Mouse (Mus musculus) skeletal muscle tissue, adult 2 months (tissue): ENCODE data around the gene Pcnx2.

ENCODE experiments used
- DNase-seq: peaks from one replicate; pipeline ENCODE4 v3.0.0-alpha.2; 2012; ENCODE audit warnings: low read depth, low spot score

Pcnx2 gene

DNA sequence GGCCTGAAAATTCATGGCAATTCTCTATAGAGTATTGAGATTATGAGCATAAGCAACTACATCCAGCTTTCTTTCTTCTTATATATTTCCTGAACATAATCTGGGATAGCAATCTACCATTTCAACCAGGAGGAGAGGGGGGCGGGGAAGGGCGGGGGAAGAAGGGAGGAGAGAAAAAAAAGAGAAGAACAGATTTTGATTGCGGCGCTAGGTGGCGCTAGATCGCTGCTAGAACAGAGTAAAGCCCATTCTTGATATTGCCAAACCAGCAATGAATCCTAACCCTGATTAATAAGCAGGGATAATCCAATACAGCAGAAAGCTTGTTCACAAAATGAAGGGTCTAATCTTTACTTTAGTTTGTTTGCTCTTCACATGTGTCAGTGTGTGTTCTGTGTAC lies 782 bp upstream of the Pcnx2 start:
- no peak for DNase-seq

DNA sequence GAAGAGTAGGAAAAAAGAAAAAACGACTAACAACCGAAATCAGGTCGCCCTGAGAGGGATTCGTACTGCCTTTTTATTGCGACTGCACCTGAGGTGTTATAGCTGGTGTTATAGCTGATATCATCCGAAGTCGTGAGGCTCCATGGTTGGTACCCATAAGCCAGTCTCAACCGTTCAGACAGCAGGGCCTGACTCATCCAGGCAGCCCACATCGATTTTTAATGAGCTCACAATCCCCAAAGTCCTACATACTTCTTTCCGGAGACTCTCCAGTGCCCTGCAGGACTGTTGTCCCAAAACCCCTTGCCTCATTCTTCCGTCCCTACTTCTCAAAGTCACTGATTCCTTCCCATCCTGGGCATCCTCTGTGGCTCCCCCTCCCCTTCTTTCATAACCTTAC lies 729 bp downstream of the Pcnx2 start:
- DNase-seq: no peak

DNA sequence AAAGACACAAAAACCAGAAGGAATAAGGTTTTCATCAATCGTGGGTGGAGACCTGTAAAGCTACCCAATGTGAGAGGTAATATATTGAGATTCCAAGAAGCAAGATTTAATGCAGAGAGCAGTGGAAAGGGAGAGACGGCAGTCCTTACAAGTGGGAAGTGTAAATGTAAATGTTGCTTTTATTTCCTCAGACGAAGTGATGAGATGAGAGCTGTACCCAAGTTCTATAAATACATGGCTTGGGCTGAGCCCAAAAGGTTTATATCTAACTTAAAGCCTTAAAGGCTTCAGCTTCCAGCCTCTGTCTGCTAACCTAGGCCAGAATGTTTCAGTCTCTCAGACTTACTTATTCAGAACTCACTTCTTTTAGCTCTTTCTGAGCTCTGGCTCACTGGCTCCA lies 8.2 kb downstream of the Pcnx2 start:
- DNase-seq: no peak

DNA sequence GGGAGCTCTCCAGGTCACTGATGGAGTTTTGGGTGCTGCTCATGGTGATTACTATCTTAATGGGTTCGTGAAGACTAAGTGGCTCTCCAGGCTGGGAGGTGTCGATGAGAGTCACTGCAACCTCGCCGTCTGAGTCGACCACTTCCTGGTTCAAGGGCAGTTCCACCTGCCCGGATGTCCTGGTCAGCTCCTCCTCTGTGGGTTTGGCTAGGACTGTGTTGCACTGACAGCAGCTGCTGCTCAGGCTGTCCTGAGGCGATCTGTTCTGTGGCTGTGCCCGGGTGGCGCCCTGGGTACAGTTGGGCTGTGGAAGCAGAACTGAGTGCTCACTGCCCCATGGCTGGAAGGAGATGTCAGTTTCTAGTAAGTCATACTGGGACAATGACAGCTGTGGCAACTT lies 10.6 kb downstream of the Pcnx2 start:
- no peak for DNase-seq

DNA sequence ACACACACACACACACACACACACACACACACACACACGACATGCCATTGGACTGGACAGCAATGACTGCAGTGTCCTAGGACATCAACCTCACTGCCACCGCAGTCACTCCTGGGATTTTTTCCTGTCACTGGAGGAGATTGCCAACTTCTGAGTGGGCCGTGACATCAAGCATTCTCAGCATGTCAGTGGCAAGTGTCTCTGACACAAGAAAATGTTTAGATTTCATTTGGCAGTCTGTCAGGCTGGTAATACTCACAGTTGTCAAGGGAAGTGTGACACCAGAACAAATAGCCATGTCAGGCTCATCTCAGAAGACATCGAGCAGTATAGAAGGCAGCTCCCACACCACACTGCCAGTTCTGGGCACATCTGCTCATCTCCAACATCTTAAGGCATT lies 17.7 kb downstream of the Pcnx2 start:
- no peak for DNase-seq

DNA sequence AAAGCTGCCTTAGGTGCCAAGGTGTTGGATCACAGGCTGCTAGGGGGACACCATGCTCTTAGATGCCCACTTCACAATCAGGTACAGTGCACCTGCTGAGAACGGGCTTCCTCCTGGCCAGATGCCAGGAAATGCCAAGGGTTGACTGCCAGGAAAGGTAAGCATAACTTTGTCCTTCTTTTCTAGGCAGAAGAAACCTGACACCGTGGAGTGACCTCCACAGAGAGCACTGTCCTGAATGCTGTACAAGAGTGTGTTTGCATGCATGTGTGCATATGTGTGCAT lies 24.9 kb downstream of the Pcnx2 start:
- no peak for DNase-seq

DNA sequence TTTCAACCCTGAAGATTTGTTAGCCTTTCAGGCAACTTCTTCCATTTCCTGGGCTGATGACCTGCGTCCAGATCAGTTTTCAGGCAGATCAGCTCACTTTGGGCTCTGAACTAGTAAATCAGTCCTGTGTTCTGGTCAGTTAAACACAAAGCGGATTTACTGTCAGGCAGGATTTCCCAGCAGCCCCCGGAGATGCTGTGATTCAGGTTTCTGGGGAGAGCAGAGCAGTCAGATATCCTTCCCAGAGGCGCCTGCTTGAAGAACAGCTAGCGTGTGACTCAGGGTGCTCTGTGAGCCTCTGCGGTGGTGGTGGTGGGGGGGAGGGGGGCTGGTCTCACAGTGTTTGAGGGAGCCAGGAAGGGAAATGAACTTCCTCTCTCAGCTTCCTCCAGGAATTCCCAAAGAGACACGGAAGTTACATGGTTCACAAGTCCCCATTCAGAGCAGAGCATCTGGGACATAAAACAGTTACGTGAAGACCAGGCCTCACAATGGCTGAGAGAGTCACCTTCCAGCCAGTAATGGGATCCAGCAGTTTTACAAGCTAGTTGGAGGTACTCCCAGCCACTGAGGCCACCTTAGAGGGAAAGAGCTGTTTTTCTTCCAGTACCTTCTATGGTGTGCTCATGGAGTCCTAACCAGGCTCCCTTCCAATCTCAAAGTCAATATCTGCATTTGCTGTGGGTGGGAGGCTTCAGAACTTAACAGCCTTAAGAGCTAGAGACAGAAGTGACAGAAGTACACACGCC lies 25.4 kb downstream of the Pcnx2 start:
- DNase-seq: no peak

DNA sequence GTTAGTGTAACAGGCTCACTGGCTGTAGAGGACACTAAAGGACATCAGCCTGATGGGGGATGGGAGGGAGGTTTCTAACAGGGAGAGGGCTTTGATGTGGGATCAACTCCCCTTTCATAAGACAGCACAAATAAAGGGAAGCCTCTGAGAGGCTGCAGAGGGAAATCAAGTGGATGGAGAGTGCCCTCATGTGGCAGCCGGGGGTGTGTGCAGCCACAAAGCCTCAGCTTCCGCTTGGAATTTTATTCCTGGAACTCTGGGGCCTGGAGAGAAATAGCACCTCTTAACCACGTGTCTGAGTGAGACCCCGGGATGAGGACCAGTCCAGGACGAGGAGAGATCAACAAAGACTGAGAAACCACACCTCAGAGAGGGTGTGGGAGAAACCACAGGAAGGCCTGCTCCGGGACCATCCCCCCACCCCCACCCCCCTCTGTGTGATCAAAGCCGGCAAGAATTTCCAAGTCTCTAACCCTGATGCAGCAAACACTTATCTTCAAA lies 27.2 kb downstream of the Pcnx2 start:
- DNase-seq: peak; percentile 28

DNA sequence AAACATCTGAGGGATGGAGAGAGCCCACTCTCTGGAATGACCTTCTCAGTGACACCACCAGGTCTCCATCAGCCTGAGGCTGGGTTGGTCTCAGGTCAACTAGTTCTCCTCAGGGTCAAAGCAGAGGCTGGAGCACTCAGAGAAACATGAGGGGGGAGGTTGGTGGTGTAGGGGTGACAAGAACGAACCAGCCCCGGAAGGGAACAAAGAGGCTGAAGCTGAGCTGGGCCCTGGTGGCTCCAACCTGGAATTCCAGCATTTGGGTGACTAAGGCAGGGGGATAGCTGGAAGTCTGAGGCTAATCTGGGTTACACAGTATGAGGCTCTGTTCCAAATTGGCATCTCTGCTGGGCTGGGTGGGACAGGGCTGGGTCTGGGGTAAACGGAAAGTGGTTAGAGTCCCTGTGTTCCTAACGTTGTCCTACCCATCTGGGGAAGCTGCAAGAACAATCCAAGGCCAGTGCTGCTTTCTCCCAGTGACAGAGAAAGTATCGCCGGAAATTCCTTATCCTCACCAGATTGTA lies 27.9 kb downstream of the Pcnx2 start:
- DNase-seq: no peak

DNA sequence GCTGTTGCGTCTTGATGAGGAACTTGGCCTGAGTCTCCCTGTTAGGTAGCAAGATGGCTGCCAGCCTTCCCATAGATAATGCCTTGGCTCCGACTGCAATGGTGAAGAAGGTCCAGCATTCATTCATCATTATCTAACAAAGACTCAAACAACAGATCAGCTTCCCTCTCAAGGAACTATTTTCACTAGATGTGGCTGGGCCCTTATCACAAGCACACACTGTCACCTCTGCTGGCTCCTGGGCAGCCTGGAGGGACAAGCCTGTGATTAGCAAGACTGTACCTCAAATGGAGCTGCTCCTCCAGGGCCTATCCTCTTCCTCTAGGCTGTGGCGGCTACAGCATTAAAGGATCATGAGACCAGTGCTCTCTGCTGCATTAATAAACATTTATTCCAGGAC lies 28.4 kb downstream of the Pcnx2 start:
- DNase-seq: no peak

DNA sequence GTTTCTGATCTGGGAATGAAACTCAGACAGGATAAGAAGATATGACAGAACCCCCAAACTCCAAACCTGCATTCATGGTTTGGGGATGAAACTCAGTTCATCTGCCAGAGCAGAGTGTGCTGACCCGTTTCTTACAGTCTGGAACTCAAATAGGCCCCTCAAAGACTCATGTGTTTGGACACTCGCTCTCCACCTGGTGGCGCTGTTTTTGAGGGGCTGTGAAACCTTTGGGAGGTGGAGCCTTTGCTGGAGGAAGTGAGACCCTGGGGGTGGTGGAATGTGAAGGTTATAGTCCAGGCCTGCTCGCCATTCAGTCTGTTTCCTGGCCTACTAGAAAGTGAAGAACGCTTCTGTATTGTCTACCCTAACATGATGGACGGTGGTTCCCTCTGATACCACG lies 29.6 kb downstream of the Pcnx2 start:
- DNase-seq: no peak

DNA sequence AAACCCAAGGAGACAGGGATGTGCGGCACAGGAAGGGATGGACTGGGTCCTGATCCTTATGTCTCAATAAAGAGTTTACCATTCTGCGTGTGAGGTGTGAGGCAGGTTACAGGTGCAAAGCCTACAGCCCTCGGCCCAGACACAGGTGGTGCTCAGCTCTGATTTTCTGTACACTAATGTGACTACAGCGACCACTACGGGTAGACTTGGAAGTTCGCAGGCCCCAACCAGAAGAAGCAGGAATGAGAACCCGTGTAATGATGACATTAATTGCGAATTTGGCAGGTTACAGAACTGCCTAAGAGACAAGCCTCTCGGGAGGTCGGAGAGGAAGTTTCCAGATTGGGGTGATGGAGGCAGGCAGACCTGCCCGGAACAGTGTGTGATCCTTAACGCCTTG lies 32.0 kb downstream of the Pcnx2 start:
- DNase-seq: no peak

DNA sequence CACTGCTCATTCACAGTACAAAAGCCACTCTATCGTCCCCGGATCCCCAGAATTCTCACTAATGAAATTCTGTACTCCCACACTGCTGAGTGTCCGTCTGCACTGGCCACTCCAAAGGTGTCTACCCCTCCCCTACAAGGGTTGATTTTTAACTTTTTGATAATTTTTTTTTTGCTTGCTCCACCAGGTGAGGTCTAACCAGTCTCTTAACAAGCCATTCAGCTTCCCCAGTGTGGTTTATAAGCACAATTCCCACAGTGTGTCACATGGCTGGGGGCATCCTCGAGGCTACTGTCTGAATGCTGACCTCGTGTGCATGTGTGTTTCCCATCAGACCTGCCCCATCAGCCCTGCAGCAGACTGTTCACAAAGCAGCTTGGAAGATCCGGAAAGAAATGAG lies 40.9 kb downstream of the Pcnx2 start:
- no peak for DNase-seq

DNA sequence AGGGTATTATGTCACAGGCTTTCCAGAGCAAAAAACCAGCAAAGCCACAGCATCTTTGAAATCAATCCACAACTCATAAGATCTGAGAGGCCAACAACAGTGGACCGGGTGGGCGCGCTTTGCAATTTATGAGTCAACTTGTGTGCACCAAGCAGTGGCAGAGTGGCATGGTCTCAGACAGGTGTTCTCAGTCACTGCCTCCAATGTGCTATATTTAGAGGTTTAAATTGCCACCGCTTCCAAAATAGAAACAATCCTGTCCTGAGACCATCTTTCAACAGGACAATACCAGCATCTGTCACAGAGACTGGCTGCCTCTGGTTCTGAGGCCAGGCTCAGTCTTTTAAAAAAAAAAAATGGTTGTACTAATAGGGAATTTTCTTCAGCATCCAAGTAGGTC lies 42.0 kb downstream of the Pcnx2 start:
- DNase-seq: no peak

DNA sequence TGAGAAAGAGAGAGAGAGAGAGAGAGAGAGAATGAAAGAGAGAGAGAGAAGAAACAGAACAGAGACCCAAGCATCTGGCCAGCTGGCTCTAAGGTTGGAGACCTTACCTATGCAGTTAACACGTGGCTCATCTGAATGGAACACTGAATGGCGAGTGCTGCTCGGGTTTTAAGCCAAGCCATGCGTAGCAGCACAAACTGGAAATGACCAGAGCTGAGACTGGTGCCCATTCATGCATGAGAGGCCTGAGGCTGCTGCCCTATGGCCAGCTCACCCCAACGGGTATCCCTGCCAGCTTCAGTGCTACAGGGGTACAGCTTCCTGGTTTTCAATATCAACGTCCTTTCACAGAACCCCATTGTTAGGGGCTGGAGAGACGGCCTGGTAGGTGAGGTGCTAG lies 43.7 kb downstream of the Pcnx2 start:
- DNase-seq: no peak

DNA sequence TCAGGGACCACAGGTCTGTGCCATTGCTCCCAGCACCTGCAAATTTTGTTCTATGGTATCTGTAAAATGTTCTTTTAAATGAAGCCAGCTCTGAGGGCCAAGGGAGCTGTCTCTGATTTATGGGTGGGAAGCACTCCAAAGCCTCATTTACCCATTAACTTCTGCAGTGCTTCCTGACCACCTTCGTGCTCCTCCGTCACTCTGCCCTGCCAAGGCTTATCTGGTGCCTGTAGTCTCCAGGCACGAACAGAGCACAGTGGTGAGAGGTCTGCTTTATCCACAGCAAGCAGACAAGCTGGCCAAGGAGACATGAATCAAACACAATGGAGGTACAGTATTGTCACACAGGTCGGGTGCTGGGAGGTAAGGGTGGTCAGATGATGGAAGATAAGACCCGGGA lies 44.8 kb downstream of the Pcnx2 start:
- DNase-seq: no peak

DNA sequence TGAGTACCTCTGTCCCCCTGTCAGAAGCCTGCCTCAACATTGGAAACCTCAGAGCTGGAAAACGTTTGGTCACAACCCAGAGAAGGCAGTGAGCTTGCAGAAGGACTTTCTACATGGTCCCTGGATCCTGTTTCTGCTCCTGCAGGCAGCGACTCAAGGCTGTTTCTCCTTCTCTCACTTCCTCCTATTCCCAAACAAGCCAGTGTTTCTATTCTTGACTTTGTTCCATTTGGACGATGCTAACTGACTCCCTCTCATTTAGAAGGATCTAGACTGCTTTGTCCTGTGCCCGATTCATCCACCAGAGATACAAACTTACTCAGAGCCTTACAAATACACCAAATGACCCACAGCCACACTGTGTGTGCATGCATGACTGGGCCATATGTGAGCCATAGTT lies 48.9 kb downstream of the Pcnx2 start:
- no peak for DNase-seq

DNA sequence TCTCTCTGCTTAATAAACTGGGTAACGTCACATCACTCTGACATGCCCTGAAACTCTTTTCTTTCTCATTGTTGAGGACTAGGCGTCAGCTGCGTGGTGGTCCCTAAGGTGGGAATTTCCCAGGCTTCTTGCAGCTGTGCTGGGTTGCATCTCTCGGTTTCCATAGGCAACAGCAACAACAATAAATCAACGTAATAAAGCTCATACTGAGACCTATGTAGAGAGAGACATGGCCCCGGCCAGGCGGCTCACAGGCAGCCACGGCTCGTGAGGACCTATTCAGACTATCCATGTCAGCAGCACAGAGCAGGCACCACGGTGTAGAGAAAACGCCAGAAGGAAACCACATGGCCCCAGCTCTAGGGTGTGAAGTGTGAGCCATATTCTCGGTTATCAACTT lies 50.3 kb downstream of the Pcnx2 start:
- no peak for DNase-seq

DNA sequence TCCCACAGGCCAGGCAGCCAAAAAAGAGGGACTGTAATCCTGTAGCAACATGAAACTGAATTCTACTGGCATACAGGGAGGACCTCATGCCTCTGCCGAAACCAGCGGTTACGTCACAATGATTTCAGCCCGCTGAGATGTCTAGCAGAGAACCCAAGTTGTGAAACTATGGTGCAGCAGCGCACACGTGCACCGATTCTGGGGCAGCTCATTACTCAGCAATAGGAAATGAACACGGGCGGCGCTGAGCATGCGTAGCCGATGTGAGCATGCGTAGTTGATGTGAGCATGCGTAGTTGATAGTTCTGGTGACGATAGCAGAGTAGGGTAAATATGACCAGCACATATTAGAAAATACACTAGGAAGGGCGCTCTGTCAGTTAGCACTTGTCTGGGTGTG lies 52.8 kb downstream of the Pcnx2 start:
- peak; percentile 3 for DNase-seq

DNA sequence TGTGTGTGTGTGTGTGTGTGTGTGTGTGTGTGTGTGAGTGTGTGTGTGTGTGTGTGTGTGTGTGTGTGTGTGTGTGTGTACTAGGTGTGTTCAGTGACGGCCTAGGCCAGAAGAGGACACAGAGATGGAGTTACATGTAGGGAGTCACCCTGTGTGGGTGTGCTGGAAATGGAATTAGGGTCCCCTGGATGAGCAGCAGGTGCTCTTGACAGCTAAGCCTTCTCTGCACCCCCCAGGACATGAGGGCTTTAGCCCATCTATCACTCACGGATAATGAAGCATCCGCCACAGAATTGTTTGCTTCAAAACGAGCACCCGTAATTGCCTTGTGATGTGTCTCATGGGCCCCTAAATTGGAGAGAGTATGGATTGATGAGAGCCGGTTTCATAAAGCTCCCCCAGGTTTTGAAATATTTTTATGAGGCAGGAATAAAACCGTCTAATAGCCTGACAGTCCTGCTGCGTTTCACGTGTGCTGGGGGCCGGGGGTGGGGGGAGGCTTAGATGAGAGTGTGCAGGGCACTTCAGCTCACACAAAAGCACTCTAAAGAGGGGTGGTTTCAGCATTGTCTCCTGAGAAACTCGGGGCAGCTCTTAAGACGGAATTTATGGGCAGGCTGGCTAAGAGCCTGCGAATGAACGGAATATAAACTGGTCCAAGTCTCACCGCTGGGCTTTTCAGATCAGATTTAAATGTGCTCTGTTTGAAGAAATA lies 54.8 kb downstream of the Pcnx2 start:
- DNase-seq: no peak

DNA sequence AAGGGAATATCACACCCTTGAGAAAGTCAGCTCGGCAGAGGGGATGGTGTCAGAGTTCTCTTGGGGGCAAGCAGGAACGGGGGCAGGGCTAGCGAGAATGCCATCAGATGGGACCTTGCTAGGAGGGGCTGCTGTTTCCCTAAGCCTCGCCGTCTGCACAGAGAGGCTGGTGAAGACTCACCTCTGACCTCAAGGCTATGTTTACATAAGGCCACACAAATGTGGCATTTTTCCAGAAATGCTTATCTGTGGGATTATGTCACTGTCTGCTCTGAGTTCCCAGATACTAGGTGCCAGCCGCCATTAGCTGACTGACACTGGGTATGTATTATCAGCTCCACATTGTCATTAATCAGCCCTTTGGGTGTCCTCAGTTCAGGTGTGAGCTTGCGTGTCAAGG lies 56.0 kb downstream of the Pcnx2 start:
- DNase-seq: no peak

DNA sequence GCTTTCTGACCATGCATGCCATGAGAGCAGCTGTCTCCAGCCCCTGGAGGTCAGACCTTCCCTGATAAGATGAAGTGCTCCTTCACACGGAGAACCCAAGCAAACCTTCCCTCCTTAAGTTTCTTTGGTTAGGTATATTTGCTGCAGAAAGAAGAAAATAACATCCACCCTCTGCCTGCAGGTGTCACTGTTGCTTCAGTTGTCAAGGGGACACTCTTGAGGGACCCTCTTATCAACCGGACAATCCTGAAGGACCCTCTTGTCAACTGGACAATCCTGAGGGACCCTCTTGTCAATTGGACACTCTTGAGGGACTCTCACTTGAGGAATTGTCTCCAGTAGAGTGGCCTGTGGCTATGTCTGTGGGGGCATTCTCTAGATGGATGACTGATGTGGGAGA lies 73.4 kb downstream of the Pcnx2 start:
- DNase-seq: no peak

DNA sequence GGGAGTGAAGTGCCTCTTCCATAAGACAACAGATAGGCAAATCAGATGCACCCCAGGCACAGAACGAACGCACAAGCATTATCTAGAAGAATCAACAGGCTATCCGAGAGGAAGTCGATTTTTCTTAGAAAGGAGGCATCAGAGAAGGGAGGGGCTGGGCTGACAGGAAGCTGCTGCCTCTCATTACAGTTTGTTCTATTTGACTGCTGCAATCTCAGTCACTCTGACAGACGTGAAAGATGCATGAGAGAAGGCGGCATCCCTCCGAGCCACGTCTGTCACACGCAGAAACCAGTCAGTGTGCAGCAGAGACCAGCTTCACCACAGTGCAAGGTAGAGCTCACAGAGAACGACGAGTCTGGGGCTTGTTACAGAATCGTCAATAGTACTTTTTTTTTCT lies 74.4 kb downstream of the Pcnx2 start:
- no peak for DNase-seq
